Mouse (Mus musculus): ENCODE data around the gene Pde7b. TPM values are rescaled to one million over a fixed set of nuclear protein-coding genes. Genes with fewer than 3 reads are reported as not detected.
A peak's percentile ranks its signal among the peaks of the same experiment; 100 is the strongest.

Gene Pde7b
- polyA plus RNA-seq, 1 experiment from 2014 or later = 2.3 TPM

DNA sequence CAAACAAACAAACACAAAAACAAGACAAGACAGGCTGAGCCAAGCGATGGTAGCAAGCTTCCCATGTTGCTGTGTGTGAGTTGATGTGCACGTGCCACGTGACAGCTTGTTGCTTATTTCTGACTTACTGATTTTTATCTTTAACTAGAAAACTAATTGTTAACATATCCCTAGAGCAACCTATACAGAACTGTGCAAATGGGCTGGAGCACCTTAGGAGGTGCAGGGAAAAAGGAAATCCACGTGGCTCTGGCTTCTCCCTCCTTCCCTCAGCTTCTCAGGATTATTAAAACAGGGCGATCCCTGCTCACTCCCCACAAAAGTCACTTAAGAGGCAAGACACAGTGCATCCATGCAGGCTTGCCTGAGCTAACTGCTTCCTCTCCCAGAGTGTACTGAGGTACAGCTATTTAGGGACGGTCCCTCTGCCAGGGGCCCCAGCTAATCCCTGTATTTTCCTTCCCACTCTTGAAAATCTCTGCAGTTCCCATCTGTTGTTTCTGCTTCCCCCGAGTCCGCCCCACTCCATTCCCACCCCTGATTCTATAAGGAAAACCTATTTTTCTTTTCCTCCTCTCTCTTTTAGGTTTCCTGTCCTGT, 606 bp upstream of the Pde7b start:
- ATAC-seq = peak; percentile 21; the same call in 1 of the 2 replicates
- 36% methylated on average over 8 of the region's 8 CpGs for WGBS
- no peak overlapping the region for H3K9ac ChIP-seq (ENCODE audit: low read depth, low read length)

DNA sequence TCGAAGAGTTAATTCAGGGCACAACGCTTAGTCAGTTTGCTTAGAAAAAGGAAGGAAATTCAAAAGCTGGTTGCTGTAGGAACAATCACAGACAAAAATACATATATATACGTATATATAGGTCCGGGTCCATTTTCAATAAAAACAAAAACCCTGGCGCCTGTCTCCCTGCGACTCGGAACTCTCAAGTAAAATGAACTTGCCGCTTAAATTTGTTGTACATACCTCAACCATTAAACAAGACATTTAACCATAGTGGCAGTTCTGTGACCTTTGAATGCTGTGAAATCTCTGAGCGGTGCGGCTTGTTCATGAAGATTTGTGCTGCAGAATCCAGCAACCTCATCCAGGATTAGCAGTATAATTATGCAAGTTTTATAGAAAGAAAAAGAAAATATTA, 427 bp downstream of the Pde7b start:
- H3K4me2 ChIP-seq (ENCODE audit: low read length) = peak overlapping the region; percentile 61
- no peaks in the 10 kb centered on the region for H3K9me3 ChIP-seq (replicated peaks; ENCODE audit: control insufficient read depth, low read length, poor library complexity, severe bottlenecking)
- H3K27me3 ChIP-seq (ENCODE audit: control insufficient read depth, insufficient read depth, low read depth, low read length) = no peaks in the 10 kb centered on the region
- H3K27ac ChIP-seq (ENCODE audit: low read length) = peak overlapping the region; percentile 14; the same call in 1 of the 2 replicates
- peak overlapping the region; percentile 42; the same call in 1 of the 2 replicates for H3K9ac ChIP-seq (ENCODE audit: low read depth, low read length)
- WGBS = 23% methylated on average over 10 of the region's 10 CpGs
- ATAC-seq = no peak
- no peaks in the 10 kb centered on the region for H3K36me3 ChIP-seq (ENCODE audit: control insufficient read depth, insufficient read depth, low read length)
- H3K4me1 ChIP-seq (ENCODE audit: control insufficient read depth, insufficient read depth, low read length) = peaks cover 15% of the 10 kb centered on the region; the same call in 1 of the 2 replicates
- H3K4me3 ChIP-seq (ENCODE audit: low read depth, low read length) = peak overlapping the region; percentile 31

More for the DNA sequence above, 606 bp upstream of the Pde7b start:
- peak overlapping the region; percentile 61 for H3K4me2 ChIP-seq (ENCODE audit: low read length)
- H3K4me1 ChIP-seq (ENCODE audit: control insufficient read depth, insufficient read depth, low read length) = peaks cover 15% of the 10 kb centered on the region; the same call in 1 of the 2 replicates
- H3K36me3 ChIP-seq (ENCODE audit: control insufficient read depth, insufficient read depth, low read length) = no peaks in the 10 kb centered on the region
- no peak overlapping the region for H3K27ac ChIP-seq (ENCODE audit: low read length)
- H3K4me3 ChIP-seq (ENCODE audit: low read depth, low read length) = no peak overlapping the region; the same call in 1 of the 2 replicates
- no peaks in the 10 kb centered on the region for H3K27me3 ChIP-seq (ENCODE audit: control insufficient read depth, insufficient read depth, low read depth, low read length)
- H3K9me3 ChIP-seq (replicated peaks; ENCODE audit: control insufficient read depth, low read length, poor library complexity, severe bottlenecking) = no peaks in the 10 kb centered on the region

DNA sequence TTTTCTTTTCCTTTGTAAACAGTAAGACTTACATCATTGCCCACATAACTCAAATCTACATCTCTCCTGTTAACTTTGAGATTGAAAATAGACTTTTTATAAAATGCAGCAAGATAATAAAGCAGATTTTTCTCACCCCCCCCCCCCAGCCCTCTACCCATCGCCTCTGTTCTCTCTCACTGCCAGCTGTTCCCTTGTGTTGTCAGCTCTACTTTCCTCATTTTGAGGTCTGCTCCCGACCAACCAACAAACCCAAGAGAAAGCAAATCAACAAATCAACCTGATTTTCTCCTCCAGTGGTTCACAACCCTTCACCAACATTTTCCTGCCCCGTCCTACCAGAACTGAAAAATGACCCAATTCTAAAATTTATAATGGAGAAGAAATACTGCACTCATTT, 916 bp downstream of the Pde7b start:
- H3K27ac ChIP-seq (ENCODE audit: low read length) = peak overlapping the region; percentile 14; the same call in 1 of the 2 replicates

DNA sequence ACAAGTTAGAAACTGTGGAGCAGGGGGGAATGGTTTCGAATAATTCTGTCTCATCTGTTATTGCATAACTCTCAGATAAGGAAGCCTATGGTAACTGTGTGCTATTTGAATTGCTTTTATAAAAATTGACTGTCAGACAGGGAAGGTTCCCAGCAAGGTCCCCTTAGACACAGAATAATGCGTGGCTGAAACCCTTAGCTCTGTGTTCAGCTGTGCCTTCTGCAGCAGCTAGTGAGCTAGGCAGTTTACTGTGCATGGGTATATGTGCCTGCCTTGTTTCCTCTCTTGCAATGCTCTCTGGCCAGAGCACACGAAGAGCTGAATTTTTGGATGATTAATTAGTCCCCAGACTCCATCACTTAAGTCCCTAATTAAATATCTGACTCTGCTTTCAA, 1.4 kb downstream of the Pde7b start:
- 23% methylated on average over 3 of the region's 3 CpGs for WGBS
- peak overlapping the region; percentile 61 for H3K4me2 ChIP-seq (ENCODE audit: low read length)
- H3K4me3 ChIP-seq (ENCODE audit: low read depth, low read length) = peak overlapping the region; percentile 8; the same call in 1 of the 2 replicates
- H3K9ac ChIP-seq (ENCODE audit: low read depth, low read length) = 0 out of 2 replicates have a peak overlapping the region, but pooled peaks have one; percentile 3
- H3K9me3 ChIP-seq (replicated peaks; ENCODE audit: control insufficient read depth, low read length, poor library complexity, severe bottlenecking) = no peaks in the 10 kb centered on the region
- H3K36me3 ChIP-seq (ENCODE audit: control insufficient read depth, insufficient read depth, low read length) = no peaks in the 10 kb centered on the region
- peak; percentile 73 for ATAC-seq
- peak overlapping the region; percentile 23 for H3K27ac ChIP-seq (ENCODE audit: low read length)
- peaks cover 15% of the 10 kb centered on the region; the same call in 1 of the 2 replicates for H3K4me1 ChIP-seq (ENCODE audit: control insufficient read depth, insufficient read depth, low read length)
- no peaks in the 10 kb centered on the region for H3K27me3 ChIP-seq (ENCODE audit: control insufficient read depth, insufficient read depth, low read depth, low read length)

More for the DNA sequence above, 916 bp downstream of the Pde7b start:
- 22% methylated on average over 3 of the region's 3 CpGs for WGBS
- Histone ChIP-seq H3K4me1 (ENCODE audit: control insufficient read depth, insufficient read depth, low read length) (peaks cover 15% of the 10 kb centered on the region; the same call in 1 of the 2 replicates), H3K9me3 (replicated peaks; ENCODE audit: control insufficient read depth, low read length, poor library complexity, severe bottlenecking) (no peaks in the 10 kb centered on the region), H3K27me3 (ENCODE audit: control insufficient read depth, insufficient read depth, low read depth, low read length) (no peaks in the 10 kb centered on the region), H3K36me3 (ENCODE audit: control insufficient read depth, insufficient read depth, low read length) (no peaks in the 10 kb centered on the region), H3K4me3 (ENCODE audit: low read depth, low read length) (peak overlapping the region; percentile 31), H3K9ac (ENCODE audit: low read depth, low read length) (peak overlapping the region; percentile 42; the same call in 1 of the 2 replicates), H3K4me2 (ENCODE audit: low read length) (peak overlapping the region; percentile 61)
- no peak for ATAC-seq

DNA sequence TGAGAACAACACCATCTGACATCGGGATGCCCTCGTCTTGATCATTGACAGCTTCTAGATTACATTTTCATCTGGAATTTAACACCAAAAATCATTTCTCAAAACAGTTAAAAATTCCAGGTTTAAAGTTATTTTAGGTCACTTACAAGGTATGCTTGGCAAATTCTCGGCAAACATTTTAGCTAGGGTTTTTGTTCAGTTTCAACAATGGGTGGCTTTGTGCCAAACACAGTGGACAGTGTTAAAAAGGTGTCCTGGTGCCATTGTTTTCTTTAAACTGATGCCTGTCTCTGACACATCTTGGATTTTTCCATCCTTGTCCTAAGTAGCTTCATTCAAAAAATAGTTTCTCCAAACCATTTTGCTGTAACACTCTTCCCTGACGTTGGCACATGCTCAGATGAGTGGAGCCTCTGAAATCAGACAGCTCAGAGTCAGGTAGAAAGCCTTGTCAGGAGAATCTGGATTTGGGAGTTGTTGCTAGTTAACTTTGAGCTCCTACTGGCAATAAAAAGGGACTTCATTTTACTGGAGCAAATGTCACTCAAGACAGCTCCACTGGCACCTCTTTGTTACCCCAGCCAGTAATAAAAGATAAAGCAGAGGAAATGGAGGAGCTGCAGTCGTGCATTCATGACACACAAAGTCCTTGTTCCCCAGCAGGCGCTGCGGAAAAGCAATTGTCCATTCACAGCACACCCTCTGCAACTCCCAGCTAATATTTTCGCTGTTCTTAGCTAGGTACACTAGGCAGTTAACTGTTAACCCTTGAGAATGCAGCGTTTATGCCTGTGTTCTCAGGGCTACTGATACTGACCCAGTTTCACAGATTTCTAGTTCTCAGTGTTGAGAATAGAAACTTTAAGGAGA, 2.0 kb downstream of the Pde7b start:
- H3K27ac ChIP-seq (ENCODE audit: low read length) = peak overlapping the region; percentile 23
- ATAC-seq = peak; percentile 52
- WGBS = 24% methylated on average over 9 of the region's 9 CpGs

DNA sequence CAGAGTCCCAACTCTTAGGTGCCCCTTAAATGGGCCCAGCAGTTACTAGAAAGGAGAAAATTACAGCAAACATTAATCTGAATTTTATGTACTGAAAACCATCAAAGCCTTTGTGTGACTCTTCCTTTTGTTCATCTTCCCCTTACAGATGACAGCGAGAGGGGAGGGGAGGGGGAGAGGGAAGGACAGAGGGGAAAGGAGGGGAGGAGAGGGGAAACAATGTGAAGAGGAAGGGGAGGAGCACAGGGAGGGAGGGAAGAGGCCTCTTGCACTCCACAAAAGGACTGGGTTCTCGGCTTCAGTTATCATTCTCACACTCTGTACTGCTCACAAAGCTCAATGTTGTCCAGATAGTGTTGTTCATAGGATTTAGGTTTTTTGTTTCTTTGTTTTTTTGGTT, 5.7 kb downstream of the Pde7b start:
- Histone ChIP-seq H3K27me3 (ENCODE audit: control insufficient read depth, insufficient read depth, low read depth, low read length) (no peaks in the 10 kb centered on the region), H3K4me3 (ENCODE audit: low read depth, low read length) (no peak overlapping the region), H3K9ac (ENCODE audit: low read depth, low read length) (no peak overlapping the region), H3K27ac (ENCODE audit: low read length) (no peak overlapping the region), H3K4me2 (ENCODE audit: low read length) (no peak overlapping the region), H3K9me3 (replicated peaks; ENCODE audit: control insufficient read depth, low read length, poor library complexity, severe bottlenecking) (no peaks in the 10 kb centered on the region), H3K36me3 (ENCODE audit: control insufficient read depth, insufficient read depth, low read length) (no peaks in the 10 kb centered on the region), H3K4me1 (ENCODE audit: control insufficient read depth, insufficient read depth, low read length) (peaks cover 11% of the 10 kb centered on the region; the same call in 1 of the 2 replicates)
- no peak for ATAC-seq
- WGBS = 50% methylated on average over 2 of the region's 2 CpGs

More for the DNA sequence above, 2.0 kb downstream of the Pde7b start:
- H3K4me1 ChIP-seq (ENCODE audit: control insufficient read depth, insufficient read depth, low read length) = peaks cover 15% of the 10 kb centered on the region; the same call in 1 of the 2 replicates
- H3K9ac ChIP-seq (ENCODE audit: low read depth, low read length) = 0 out of 2 replicates have a peak overlapping the region, but pooled peaks have one; percentile 3
- H3K27me3 ChIP-seq (ENCODE audit: control insufficient read depth, insufficient read depth, low read depth, low read length) = no peaks in the 10 kb centered on the region
- H3K4me3 ChIP-seq (ENCODE audit: low read depth, low read length) = peak overlapping the region; percentile 8; the same call in 1 of the 2 replicates
- H3K36me3 ChIP-seq (ENCODE audit: control insufficient read depth, insufficient read depth, low read length) = no peaks in the 10 kb centered on the region
- peak overlapping the region; percentile 61 for H3K4me2 ChIP-seq (ENCODE audit: low read length)
- no peaks in the 10 kb centered on the region for H3K9me3 ChIP-seq (replicated peaks; ENCODE audit: control insufficient read depth, low read length, poor library complexity, severe bottlenecking)

DNA sequence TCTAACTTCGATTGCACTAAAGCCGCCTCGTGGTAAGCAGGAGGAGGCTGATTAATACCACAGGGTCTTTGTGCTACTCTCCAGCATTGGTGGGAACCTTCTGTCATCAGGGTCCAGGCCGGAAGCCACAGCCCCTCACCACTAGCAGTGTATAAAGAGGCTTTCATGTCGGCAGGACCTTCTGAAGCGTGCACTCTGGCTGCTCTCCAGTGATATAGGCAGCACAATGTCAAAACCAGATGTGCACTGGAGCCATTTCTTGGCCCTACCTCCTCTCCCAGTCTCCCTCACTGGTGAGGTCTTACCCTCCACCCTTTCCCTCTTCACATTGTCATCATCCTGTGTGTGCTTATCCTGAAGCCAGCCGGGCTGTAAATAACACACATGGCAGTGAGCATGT, 24.2 kb downstream of the Pde7b start:
- H3K4me1 ChIP-seq (ENCODE audit: control insufficient read depth, insufficient read depth, low read length) = no peaks in the 10 kb centered on the region
- H3K9me3 ChIP-seq (replicated peaks; ENCODE audit: control insufficient read depth, low read length, poor library complexity, severe bottlenecking) = no peaks in the 10 kb centered on the region
- H3K27me3 ChIP-seq (ENCODE audit: control insufficient read depth, insufficient read depth, low read depth, low read length) = no peaks in the 10 kb centered on the region
- no peak overlapping the region for H3K9ac ChIP-seq (ENCODE audit: low read depth, low read length)
- WGBS = 51% methylated on average over 7 of the region's 7 CpGs
- no peak overlapping the region for H3K4me2 ChIP-seq (ENCODE audit: low read length)
- no peak for ATAC-seq
- no peak overlapping the region for H3K27ac ChIP-seq (ENCODE audit: low read length)
- H3K36me3 ChIP-seq (ENCODE audit: control insufficient read depth, insufficient read depth, low read length) = no peaks in the 10 kb centered on the region
- no peak overlapping the region for H3K4me3 ChIP-seq (ENCODE audit: low read depth, low read length)

DNA sequence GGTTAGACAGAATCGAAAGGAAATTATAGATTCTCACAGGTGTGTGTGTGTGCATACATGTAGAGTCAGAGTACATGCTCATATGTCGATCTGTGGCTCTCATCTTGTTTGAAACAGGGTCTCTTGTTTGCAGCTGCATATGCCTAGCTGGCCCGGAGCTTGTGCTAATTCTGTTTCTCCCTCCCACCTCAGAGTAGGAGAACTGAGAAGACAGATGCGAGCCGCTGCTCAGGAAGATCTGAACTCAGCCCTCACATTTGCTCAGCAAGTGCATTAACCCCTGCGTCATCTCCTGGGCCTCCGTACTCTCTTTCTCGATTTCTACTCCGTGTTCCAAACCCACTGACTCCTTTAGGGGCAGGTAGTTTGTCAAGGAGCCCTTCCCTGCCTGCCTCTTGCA, 25.0 kb downstream of the Pde7b start:
- H3K4me3 ChIP-seq (ENCODE audit: low read depth, low read length) = no peak overlapping the region
- no peaks in the 10 kb centered on the region for H3K36me3 ChIP-seq (ENCODE audit: control insufficient read depth, insufficient read depth, low read length)
- no peaks in the 10 kb centered on the region for H3K27me3 ChIP-seq (ENCODE audit: control insufficient read depth, insufficient read depth, low read depth, low read length)
- no peak overlapping the region for H3K27ac ChIP-seq (ENCODE audit: low read length)
- H3K9ac ChIP-seq (ENCODE audit: low read depth, low read length) = no peak overlapping the region
- no peak for ATAC-seq
- no peaks in the 10 kb centered on the region for H3K9me3 ChIP-seq (replicated peaks; ENCODE audit: control insufficient read depth, low read length, poor library complexity, severe bottlenecking)
- 93% methylated on average over 9 of the region's 9 CpGs for WGBS
- no peak overlapping the region for H3K4me2 ChIP-seq (ENCODE audit: low read length)
- no peaks in the 10 kb centered on the region for H3K4me1 ChIP-seq (ENCODE audit: control insufficient read depth, insufficient read depth, low read length)

Measured in midbrain, embryonic 16.5 days (tissue).